Mouse (Mus musculus) spleen, adult 2 months (tissue): ENCODE measurements around the gene Exoc5. TPM values are rescaled to one million over a fixed set of nuclear protein-coding genes. Genes with fewer than 3 reads are reported as not detected.

Source experiments
- DNase-seq, 2 experiments: peaks; one replicate each; pipeline versions ENCODE4 v3.0.0 to v3.0.0-alpha.2; 2012 to 2021; ENCODE audit warnings: low spot score in 2 of 2, low read depth in 1 of 2
- H3K27ac ChIP-seq: fragments of 200-500 bp; 2 replicates; pipeline ENCODE4 v1.5.1; 2012; ENCODE audit warnings: low read length, inconsistent platforms; ENCODE audit not compliant: insufficient read depth
- H3K27me3 ChIP-seq: fragments of 200-500 bp; 2 replicates; pipeline ENCODE4 v1.6.1; 2012; ENCODE audit warnings: mild to moderate bottlenecking, moderate library complexity, low read length, inconsistent platforms; ENCODE audit not compliant: control insufficient read depth, insufficient read depth
- H3K36me3 ChIP-seq: fragments of 200-500 bp; 2 replicates; pipeline ENCODE4 v1.6.1; 2012; ENCODE audit warnings: mild to moderate bottlenecking, low read length, inconsistent platforms; ENCODE audit not compliant: control insufficient read depth, insufficient read depth
- H3K4me1 ChIP-seq: fragments of 200-500 bp; 2 replicates; pipeline ENCODE4 v1.6.1; 2011; ENCODE audit warnings: inconsistent platforms; ENCODE audit not compliant: control insufficient read depth, insufficient read depth, insufficient read length
- H3K4me3 ChIP-seq: fragments of 200-500 bp; 2 replicates; pipeline ENCODE4 v1.5.1; 2011; ENCODE audit warnings: mild to moderate bottlenecking, inconsistent platforms; ENCODE audit not compliant: insufficient read depth, insufficient read length; ENCODE audit errors: extremely low read depth
- CTCF ChIP-seq: fragments of 200-500 bp; IDR thresholded peaks from 2 replicates; pipeline ENCODE4 v1.5.1; 2011; ENCODE audit warnings: mild to moderate bottlenecking, inconsistent platforms; ENCODE audit not compliant: insufficient read depth, insufficient read length, insufficient replicate concordance; ENCODE audit errors: extremely low read depth
- POLR2A ChIP-seq: fragments of 200-500 bp; IDR thresholded peaks from 2 replicates; pipeline ENCODE4 v1.6.1; 2011; ENCODE audit warnings: low read depth, low read length, inconsistent platforms
- WGBS: fragments of 180-500 bp; shearing (Covaris S2); methylation state at CpG from one replicate; pipeline ENCODE4 v1.1.7; 2018; 5-methylcytosine and 5-hydroxymethylcytosine counted together
- polyA plus RNA-seq: library from polyadenylated mRNA; depleted of rRNA; stranded (reverse); fragments of >200 nt; gene quantifications from 2 replicates; pipeline ENCODE4 v1.2.3, GENCODE M21; 2012

The Exoc5 gene
- polyA plus RNA-seq, 1 experiment = 4.7 TPM

DNA sequence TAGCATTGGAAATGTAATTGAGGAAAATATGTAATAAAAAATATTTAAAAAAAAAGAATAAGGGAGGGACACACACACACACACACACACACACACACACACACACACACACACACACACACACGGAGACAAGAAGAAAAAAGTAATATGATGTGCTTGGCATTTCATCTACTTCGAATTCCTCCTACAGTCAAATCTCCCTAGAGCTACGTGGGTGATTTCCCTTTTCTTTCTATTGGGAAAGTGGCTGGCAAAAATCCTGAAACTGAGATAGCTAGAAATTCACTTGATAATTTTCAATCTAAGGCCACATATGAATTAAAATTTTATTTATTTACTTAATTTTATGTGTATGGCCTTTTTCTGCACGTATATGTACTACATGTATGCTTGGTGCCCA lies 20.8 kb downstream of the Exoc5 start:
- no peaks in the 10 kb centered on the region for H3K36me3 ChIP-seq
- no peaks in the 10 kb centered on the region for H3K27me3 ChIP-seq
- H3K27ac ChIP-seq = no peak overlapping the region
- H3K4me1 ChIP-seq = no peaks in the 10 kb centered on the region
- no peak overlapping the region for H3K4me3 ChIP-seq
- no peak for DNase-seq
- 86% methylated on average over 4 of the region's 4 CpGs for WGBS
- TF ChIP-seq POLR2A (no peak), CTCF (no peak)

DNA sequence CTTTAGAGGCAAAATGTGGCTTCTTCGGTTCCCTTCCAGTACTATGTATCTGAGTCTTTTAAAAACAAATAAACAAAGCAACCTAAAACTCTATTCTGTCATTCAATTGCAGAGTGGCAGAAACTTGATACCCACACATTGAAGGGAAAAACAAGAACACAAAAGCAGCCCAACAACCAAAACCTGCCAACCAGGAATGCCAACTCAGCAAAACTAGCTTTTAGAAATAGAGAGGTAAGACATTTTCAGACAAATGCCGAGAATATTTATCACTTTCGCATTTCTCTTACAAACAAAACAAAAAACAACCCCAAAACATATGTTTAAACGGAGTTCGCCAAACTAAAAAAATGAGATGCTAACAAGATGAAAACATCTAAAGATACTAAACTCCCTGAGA lies 37.5 kb downstream of the Exoc5 start:
- Histone ChIP-seq H3K4me3 (no peak overlapping the region), H3K36me3 (peaks cover 2% of the 10 kb centered on the region; the same call in 1 of the 2 replicates), H3K4me1 (no peaks in the 10 kb centered on the region), H3K27me3 (no peaks in the 10 kb centered on the region), H3K27ac (no peak overlapping the region)
- DNase-seq = no peak
- TF ChIP-seq POLR2A (no peak), CTCF (no peak)
- whole genome bisulfite sequencing = 96% methylated on average over 5 of the region's 5 CpGs

DNA sequence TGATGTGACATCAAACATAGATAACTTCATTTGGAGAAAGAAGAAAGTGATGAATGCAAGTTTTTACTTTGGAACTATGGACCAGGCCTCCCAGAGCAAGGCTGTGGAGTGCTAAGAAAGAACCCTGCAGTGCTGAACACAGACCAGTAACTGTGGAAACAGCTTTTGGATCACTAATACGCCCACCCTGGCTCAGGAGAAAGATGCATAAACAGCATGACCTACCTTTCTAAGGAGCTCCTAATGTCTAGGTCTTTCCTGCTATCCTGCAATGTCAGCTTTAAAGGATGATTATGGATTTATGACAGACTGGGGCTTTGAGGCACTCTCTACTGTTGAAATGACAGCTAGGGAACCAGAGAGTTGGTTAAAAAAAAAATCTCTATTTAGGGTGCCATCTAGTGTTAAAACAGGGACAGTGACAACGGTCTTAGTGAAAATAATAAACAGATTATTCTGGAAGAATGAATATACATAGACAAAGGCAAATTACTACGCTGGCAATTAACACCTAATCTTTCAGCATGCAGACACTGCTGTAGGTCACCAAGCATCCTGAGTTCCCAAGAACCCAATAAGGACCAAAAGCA lies 38.6 kb downstream of the Exoc5 start:
- no peak for DNase-seq
- TF ChIP-seq CTCF = no peak
- TF ChIP-seq POLR2A = no peak
- no peak overlapping the region for H3K27ac ChIP-seq
- H3K27me3 ChIP-seq = no peaks in the 10 kb centered on the region
- 73% methylated on average over 3 of the region's 3 CpGs for WGBS
- H3K4me3 ChIP-seq = no peak overlapping the region
- H3K36me3 ChIP-seq = no peaks in the 10 kb centered on the region; the same call in 1 of the 2 replicates
- H3K4me1 ChIP-seq = no peaks in the 10 kb centered on the region

DNA sequence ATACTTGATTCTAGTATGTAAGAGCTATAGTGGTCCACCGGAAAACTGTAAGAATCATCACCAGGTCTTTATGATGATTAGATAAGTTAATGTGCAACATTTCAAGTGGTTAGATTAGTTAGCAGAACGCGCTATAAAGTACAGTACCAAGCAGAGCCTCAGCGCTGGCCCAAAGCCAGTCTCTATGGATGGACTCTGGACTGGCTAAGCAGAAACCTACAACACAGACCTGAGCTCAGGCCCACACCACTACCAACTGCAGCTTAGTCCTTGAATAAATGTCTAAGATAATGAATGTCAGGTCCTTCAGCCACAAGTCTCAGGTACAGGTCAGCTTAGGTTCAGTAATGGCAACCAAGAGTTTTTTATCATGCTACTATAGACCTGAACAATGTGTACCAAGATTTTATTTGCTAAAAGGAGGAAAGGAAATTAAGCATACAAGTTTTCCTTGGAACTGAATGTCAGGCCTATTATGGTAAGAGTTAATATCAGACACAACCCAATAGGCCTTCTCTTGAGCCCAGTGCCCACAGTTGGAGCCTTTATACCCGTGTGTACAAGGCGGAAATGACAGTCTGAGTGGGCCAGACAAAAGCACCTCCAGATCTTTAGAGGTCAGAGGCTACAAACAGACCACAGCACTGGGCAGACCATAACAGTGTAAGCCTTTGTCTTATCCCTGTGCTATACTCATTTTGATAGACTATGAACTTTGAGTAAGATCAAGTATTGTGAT lies 39.2 kb downstream of the Exoc5 start:
- H3K4me3 ChIP-seq = no peak overlapping the region
- no peaks in the 10 kb centered on the region; the same call in 1 of the 2 replicates for H3K36me3 ChIP-seq
- 94% methylated on average over 6 of the region's 6 CpGs for WGBS
- H3K27ac ChIP-seq = no peak overlapping the region
- TF ChIP-seq POLR2A = no peak
- no peak for TF ChIP-seq CTCF
- no peaks in the 10 kb centered on the region for H3K4me1 ChIP-seq
- no peak for DNase-seq
- H3K27me3 ChIP-seq = no peaks in the 10 kb centered on the region

DNA sequence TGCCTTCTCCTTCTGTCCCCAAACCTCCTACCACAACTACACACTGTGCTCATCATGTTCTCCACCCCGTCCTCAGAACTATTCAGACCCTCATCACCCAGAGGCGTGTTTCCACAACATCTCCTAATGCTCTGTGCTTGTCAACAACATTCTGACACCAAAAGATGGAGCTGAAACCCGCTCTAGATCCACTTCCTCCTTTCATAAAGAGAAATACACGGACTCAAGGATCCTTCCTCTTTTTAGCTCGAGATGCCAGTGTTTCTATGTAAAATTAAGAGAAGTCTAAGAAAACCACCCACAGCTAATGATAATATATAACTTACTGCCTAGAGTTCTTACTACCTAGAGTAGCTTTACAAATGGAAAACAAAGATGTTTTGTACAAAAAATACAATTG lies 46.7 kb downstream of the Exoc5 start:
- peaks cover 5% of the 10 kb centered on the region; the same call in 1 of the 2 replicates for H3K36me3 ChIP-seq
- TF ChIP-seq POLR2A = no peak
- TF ChIP-seq CTCF = no peak
- no peaks in the 10 kb centered on the region for H3K27me3 ChIP-seq
- WGBS = 42% methylated on average over 5 of the region's 5 CpGs
- DNase-seq = no peak
- no peaks in the 10 kb centered on the region for H3K4me1 ChIP-seq
- H3K27ac ChIP-seq = no peak overlapping the region
- H3K4me3 ChIP-seq = no peak overlapping the region

DNA sequence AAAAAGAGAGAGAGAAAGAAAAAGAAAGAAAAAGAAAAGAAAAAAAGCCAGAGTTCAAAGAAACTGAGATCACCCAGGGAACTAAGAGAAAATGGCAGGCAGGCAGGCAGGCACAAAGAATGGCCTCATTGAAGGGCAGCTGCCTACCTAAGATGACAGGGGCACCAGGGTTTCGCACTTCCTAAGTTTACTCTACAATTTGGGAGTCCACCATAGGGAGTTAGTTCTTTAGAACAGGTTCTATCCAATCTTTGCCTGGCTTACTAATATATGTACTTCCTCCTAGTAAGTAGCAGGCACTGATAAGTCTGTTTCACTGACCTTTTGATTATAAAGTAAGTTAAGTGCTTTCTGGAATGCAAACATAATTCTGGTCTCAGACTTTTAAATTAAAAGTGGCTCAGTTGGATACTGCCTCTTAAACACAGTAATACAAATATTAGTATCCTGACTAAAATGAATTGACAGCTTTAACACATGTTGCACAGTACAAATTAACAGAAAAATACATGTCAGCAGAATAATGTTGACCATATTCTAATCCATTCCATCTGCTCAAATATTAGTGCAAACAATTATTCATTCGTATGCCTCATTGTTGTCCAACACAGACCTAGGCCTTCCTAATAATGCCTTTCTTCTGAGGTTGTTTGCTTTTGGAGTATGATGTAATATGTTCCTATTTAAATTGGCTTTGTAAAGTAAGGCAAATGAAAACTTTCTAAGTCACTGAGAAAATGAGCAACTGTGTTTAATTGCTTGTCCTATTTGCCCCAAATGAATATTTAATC lies 57.9 kb downstream of the Exoc5 start:
- H3K4me3 ChIP-seq = no peak overlapping the region
- no peak for DNase-seq
- 95% methylated on average over 2 of the region's 2 CpGs for WGBS
- no peak overlapping the region for H3K27ac ChIP-seq
- H3K27me3 ChIP-seq = no peaks in the 10 kb centered on the region
- H3K36me3 ChIP-seq = no peaks in the 10 kb centered on the region; the same call in 1 of the 2 replicates
- no peaks in the 10 kb centered on the region for H3K4me1 ChIP-seq
- TF ChIP-seq POLR2A = no peak
- TF ChIP-seq CTCF = no peak
